Mouse (Mus musculus) kidney, postnatal 14 days (tissue): ENCODE measurements around the gene P2ry10.
A peak's percentile ranks its signal among the peaks of the same experiment; 100 is the strongest.
"Not testable (repeated sequence)": the region's sequence is repeated elsewhere in the genome, so short reads cannot be mapped to it uniquely, and the experiment has no call there.

Source experiments
- DNase-seq: peaks from one replicate; pipeline ENCODE4 v3.0.0; 2022; ENCODE audit warnings: mixed read lengths

P2ry10 gene

GRCm38 (mm10) chrX:107088177-107088576 is at the start of gene P2ry10:
Gene P2ry10, plus strand, starts transcription at chrX:107088492.
- no peak for DNase-seq

DNA sequence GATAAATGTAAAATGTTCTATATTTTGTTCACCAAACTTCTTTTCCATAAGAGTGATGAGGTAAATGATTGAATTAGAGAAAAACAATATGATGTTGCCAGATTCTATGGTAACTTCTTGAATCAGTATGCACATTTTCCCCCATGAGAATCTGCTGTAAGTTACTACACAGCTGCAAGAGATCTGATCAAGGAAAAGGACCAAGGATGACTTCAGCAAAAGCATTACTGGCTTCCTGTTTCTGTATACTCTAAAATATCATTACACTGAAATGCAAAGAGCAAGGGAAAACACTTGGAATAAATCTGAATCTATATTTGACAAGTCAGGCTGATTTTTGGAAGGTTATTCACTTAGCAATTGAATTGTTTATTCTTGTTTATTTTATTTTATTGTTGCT is 49.1 kb upstream of the P2ry10 start:
- DNase-seq: no peak

DNA sequence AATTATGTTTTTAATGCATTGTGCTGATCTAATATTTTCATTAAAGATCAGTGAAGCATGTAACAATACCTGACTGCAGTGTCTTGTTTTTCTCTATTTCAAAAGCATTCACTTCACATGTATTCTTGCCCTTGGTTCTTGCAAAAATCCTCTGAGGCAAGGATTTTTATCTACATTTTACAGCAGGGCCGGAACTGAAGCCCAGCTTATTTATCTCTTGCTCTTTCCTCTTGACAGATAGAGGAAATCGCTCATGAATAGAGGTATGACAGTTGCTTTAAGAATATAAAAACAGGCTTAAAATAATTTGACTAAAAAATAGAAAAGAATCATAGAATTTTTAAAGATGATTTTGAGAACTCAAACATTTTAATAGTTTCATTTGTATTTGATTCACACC is 48.7 kb upstream of the P2ry10 start:
- DNase-seq: no peak

DNA sequence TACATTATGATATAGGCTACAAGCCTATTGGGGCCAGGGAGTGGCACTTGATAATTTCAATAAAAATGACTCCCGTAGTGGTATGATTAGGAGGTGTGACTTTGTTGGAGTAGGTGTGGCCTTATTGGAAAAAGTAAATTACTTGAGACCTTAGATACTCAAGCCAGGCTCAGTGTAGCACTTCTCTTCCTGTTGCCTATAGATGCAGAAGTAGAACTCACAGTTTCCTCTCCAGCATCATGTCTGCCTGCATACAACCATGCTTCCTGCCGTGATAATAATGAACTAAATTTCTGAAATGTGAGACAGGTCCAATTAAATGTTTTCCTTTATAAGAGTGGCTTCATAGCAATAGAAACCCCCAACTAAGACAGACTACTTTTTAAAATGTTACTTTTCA is 45.9 kb upstream of the P2ry10 start:
- DNase-seq: no peak

GRCm38 (mm10) chrX:107083407-107083806 is 4.9 kb upstream of the P2ry10 start:
- not testable (repeated sequence) for DNase-seq

GRCm38 (mm10) chrX:107084320-107084719 is 4.0 kb upstream of the P2ry10 start:
- DNase-seq: no peak

DNA sequence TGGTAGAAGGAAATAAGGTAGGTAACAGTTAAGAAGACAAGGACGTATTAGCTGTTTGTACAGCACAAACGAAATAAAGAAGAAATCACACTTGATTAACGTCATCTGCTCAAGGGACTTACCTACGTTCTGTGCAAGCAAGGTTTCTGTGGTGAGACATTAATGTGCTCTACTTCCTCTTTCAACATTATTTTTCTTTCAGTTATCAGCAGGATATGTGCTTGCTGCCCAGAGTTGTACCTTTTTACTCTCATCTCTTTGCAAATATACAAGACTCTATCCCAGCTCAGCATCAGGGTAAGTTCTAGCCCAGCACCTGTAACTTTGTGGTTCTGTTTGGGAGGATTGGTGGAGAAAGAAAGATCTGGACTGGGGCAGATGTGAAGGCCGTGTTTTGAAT is 839 bp downstream of the P2ry10 start:
- DNase-seq: no peak

- no peak for DNase-seq
These were observed 1.6 kb downstream of the P2ry10 start for GRCm38 (mm10) chrX:107089930-107090329.

GRCm38 (mm10) chrX:107095633-107096032 is 7.3 kb downstream of the P2ry10 start:
- no peak for DNase-seq

GRCm38 (mm10) chrX:107116333-107116732 is 28.0 kb downstream of the P2ry10 start:
- no peak for DNase-seq

- no peak for DNase-seq
These were observed 28.7 kb downstream of the P2ry10 start for GRCm38 (mm10) chrX:107116987-107117386.

DNA sequence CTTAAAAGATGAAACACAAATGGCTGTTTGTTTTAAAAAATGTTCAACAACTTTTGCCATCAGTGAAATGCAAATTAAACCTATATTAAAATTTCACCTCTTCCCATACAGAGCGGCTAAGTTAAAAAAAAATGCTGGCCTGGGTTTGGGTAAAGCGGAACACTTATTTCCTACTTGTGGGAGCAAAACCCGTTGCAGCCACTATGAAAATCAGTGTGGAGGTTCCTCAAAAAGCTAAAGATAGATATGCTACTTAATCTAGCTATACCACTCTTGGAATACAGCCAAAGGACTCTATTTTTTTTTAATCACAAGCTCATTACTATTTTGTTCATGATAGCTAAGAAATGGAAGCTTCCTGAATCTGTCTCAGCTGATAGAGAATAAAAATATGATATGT is 54.9 kb downstream of the P2ry10 start:
- DNase-seq: no peak

- DNase-seq: no peak
These were observed 55.6 kb downstream of the P2ry10 start for GRCm38 (mm10) chrX:107143930-107144329.

GRCm38 (mm10) chrX:107148681-107149080 is 60.4 kb downstream of the P2ry10 start, which contains the start of gene P2ry10b:
Gene P2ry10b, plus strand, starts transcription at chrX:107148927.
- no peak for DNase-seq

- no peak for DNase-seq
These were observed 61.2 kb downstream of the P2ry10 start for GRCm38 (mm10) chrX:107149391-107149993.

DNA sequence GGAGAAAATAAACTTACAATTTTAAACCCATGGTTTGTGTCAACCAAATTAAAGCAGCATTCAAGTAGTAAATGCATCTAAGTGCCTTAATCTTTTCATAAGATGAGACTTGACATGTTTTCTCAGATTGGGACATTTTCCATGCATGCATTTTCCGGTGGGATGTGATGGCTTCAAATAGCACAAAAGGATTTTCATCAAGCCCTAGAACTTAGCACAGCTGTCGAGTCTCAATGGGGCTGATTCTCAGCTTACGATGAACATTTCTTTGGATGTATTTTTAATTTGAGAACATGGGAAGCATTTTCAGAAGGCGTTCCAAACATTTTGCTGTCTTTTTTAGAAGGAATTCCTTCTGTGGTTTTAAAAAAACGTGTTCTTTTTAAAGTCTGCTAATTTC is 61.7 kb downstream of the P2ry10 start:
- peak; percentile 1 for DNase-seq

DNA sequence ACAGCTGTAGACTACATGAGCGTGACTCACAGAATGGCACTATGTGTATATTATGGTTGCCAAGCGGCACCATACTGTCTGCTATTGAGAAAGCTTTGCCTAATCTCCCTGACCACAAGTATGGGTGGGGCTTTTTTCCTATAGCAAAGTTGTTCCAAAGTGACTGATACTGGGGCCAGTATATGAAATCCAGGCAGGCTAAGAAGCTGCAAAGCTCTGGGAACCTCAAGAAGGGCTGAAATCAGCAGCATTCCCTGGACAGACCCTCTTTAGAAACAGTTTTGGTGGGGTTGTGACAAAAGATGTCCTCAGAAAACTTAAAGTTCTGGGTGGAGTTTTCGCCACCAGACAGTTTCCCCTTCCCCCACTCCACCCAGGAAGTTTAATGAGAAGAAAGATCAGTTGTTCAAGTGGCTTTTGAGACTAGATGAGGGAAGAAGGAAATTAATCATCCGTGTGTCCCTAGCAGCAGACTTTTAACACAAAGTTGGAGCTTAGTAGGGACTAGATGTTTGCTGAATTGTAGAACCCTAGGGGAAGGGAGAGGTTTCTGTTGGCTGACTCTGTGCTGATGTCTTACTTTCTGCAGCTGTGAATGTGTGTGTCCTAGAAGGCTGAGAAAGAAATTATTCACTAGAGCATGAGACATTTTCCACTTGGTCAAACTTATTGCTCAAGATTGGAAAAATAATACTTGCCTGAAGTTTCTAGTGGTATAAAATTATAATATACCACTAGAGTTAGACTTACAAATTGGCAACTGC is 62.6 kb downstream of the P2ry10 start:
- DNase-seq: peak; percentile 1
